In the genomic region with DNA sequence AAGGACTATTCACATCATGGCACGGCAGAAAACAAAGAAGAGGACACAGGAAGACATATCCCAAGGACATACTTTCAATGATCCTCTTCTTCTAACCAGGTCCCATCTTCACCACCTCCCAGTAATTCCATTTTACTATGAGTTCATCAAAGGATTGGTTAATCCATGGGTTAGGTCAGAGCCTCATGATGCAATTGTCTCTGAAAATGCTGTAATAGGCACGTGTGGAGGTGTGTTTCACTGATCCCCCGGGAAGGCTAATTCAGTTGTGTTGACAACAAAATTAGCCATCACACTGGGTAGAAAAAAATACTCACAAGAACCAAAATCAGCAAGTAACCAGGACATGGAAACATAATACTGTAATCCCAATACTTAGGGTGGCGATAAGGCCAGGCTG, we compare ENCODE assay signal across 25 mouse cellular contexts. TPM values are rescaled to one million over a fixed set of nuclear protein-coding genes. Genes with fewer than 3 reads are reported as not detected.
DNase-seq lines count a peak whose midpoint lies in the region; ATAC-seq and TF ChIP-seq lines count a peak whose summit lies in the region.
"Had no signal": no experiment of that assay in that cellular context is flagged by ENCODE, and none has a peak within 500 bp of the region (broad histone marks: within the 10 kb centered on the region; RNA-seq: fewer than 3 reads in every experiment).

No protein-coding gene starts in this region.

- H3K9ac ChIP-seq in kidney, embryonic 14.5 days (ENCODE audit: low read depth, low read length), result no peak overlapping the region
- H3K9ac ChIP-seq: embryonic facial prominence, embryonic 15.5 days; forebrain, embryonic 15.5 days; heart, embryonic 12.5 days; hindbrain, embryonic 14.5 days had no signal

- WGBS in lung, adult 2 months, result 68% methylated on average over 4 of the region's 4 CpGs
- WGBS in kidney, embryonic 14.5 days, result 86% methylated on average over 4 of the region's 4 CpGs

- H3K36me3 ChIP-seq in kidney, embryonic 14.5 days (ENCODE audit: control insufficient read depth, insufficient read depth, low read length), result peaks cover 15% of the 10 kb centered on the region

- H3K4me3 ChIP-seq in gastrocnemius, adult 2 months, result no peak overlapping the region
- no peak overlapping the region for H3K4me3 ChIP-seq in lung, adult 2 months (replicated peaks; ENCODE audit: extremely low read depth, low read depth, low read length)
- H3K4me3 ChIP-seq in kidney, embryonic 14.5 days (ENCODE audit: low read length), result no peak overlapping the region
- H3K4me3 ChIP-seq: embryonic facial prominence, embryonic 15.5 days; erythroblast, embryonic 14.5 days; forebrain, embryonic 15.5 days; heart, embryonic 12.5 days; hindbrain, embryonic 10.5 days had no signal

- TF ChIP-seq POLR2A in lung, adult 2 months (IDR thresholded peaks at IDR 0.05; ENCODE audit: borderline replicate concordance, extremely low read depth, low read depth, low read length), result no peak

- ATAC-seq in megakaryocyte progenitor cell, adult 5-6 weeks (replicated peaks; ENCODE audit: poor library complexity), result peak; percentile 24; the same call in 1 of the 2 replicates
- no peak for ATAC-seq in kidney, embryonic 14.5 days (ENCODE audit: low FRiP score, low TSS enrichment)
- ATAC-seq: forebrain, embryonic 15.5 days had no signal

- H3K4me1 ChIP-seq in lung, adult 2 months (ENCODE audit: control insufficient read depth, insufficient read depth, low read length), result peaks cover 37% of the 10 kb centered on the region
- peaks cover 39% of the 10 kb centered on the region for H3K4me1 ChIP-seq in kidney, embryonic 14.5 days (ENCODE audit: control insufficient read depth, insufficient read depth, low read length)

- peak overlapping the region; percentile 98 for H3K27ac ChIP-seq in gastrocnemius, adult 2 months
- no peak overlapping the region for H3K27ac ChIP-seq in kidney, embryonic 14.5 days (ENCODE audit: low read depth, low read length)
- H3K27ac ChIP-seq: embryonic facial prominence, embryonic 15.5 days; forebrain, embryonic 15.5 days; hindbrain, embryonic 10.5 days; hindbrain, embryonic 14.5 days had no signal

- DNase-seq in gastrocnemius, adult 2 months, result no peak
- no peak for DNase-seq in gastrocnemius, postnatal 14 days
- DNase-seq in lung, postnatal 36 days, result peak; percentile 24
- DNase-seq in lung, adult 2 months, result no peak
- DNase-seq in ovary, postnatal 36 days (ENCODE audit: low spot score), result no peak
- DNase-seq: adrenal gland, adult 8-10 months; adrenal gland, postnatal 36 days; cerebellum, adult 2 months; cerebellum, postnatal 10 days; embryo, embryonic 11 days; gastrocnemius, postnatal 10 days had no signal

- H3K27me3 ChIP-seq in kidney, embryonic 14.5 days (ENCODE audit: control insufficient read depth, insufficient read depth, low read length), result no peaks in the 10 kb centered on the region
- H3K27me3 ChIP-seq: CH12.LX; embryonic facial prominence, embryonic 15.5 days; forebrain, embryonic 15.5 days; heart, embryonic 12.5 days had no signal

- H3K9me3 ChIP-seq in kidney, embryonic 14.5 days (ENCODE audit: control insufficient read depth, low read length), result no peaks in the 10 kb centered on the region
- H3K9me3 ChIP-seq: embryonic facial prominence, embryonic 15.5 days; forebrain, embryonic 15.5 days; hindbrain, embryonic 10.5 days had no signal

- TF ChIP-seq CTCF in gastrocnemius, adult 2 months (IDR thresholded peaks at IDR 0.05), result no peak
- no peak for TF ChIP-seq CTCF in lung, adult 2 months (IDR thresholded peaks at IDR 0.05; ENCODE audit: insufficient read depth, low read length)

- H3K4me2 ChIP-seq in kidney, embryonic 14.5 days (replicated peaks; ENCODE audit: low read depth, low read length), result no peak overlapping the region
- H3K4me2 ChIP-seq: embryonic facial prominence, embryonic 15.5 days; forebrain, embryonic 15.5 days; heart, embryonic 12.5 days; hindbrain, embryonic 14.5 days had no signal

- intact Hi-C loops in gastrocnemius, adult 2 months (cut with DNase I), result no loop called here
- intact Hi-C loops in gastrocnemius, postnatal 14 days (cut with DNase I; ENCODE audit: low total_unique reads), result no loop called here

RNA-seq across cellular contexts. Expression of a gene that starts 5.6 kb away (rescaled TPM):
- total RNA-seq in gastrocnemius, adult 2 months (2021), result 10 to 100 TPM; 37.8 to 46.5 TPM
- 10 to 100 TPM; 35.0 to 37.6 TPM for total RNA-seq in gastrocnemius, postnatal 14 days (2021)
- polyA plus RNA-seq in lung, adult 2 months (2012; rRNA removed), result 19.7 and 20.2 TPM in 2 replicates
- total RNA-seq in megakaryocyte progenitor cell, adult 5-6 weeks (2015), result 15.0 and 18.7 TPM in 2 replicates
- total RNA-seq in megakaryocyte progenitor cell, adult 5-6 weeks (2017), result 23.7 and 29.4 TPM in 2 replicates
- 11.0 and 20.6 TPM in 2 replicates for polyA plus RNA-seq in kidney, embryonic 14.5 days (2014; fragmentation: Nextera tagmentation; extraction: Ambion mirVana)

RNA-seq across cellular contexts. Expression of a gene that starts 28.8 kb away (rescaled TPM):
- total RNA-seq in gastrocnemius, adult 2 months (2021), result not detected
- total RNA-seq in gastrocnemius, postnatal 14 days (2021), result under 1 TPM in 1 of 2 experiments, not detected in 1; 0.82 TPM
- 0.15 and 0.28 TPM in 2 replicates for polyA plus RNA-seq in lung, adult 2 months (2012; rRNA removed)
- total RNA-seq in megakaryocyte progenitor cell, adult 5-6 weeks (2015), result not detected in 2 replicates
- not detected in 2 replicates for total RNA-seq in megakaryocyte progenitor cell, adult 5-6 weeks (2017)
- 1.1 and 1.6 TPM in 2 replicates for polyA plus RNA-seq in kidney, embryonic 14.5 days (2014; fragmentation: Nextera tagmentation; extraction: Ambion mirVana)
- total RNA-seq: CH12.LX; common myeloid progenitor, adult 5-6 weeks had no signal
- polyA plus RNA-seq: embryonic facial prominence, embryonic 11.5 days; forebrain, embryonic 11.5 days; forebrain, embryonic 15.5 days; hindbrain, embryonic 10.5 days had no signal

RNA-seq across cellular contexts. Expression of a gene that starts 32.2 kb away (rescaled TPM):
- 1 to 10 TPM; 3.8 to 5.6 TPM for total RNA-seq in gastrocnemius, adult 2 months (2021)
- 1 to 10 TPM; 6.0 TPM for total RNA-seq in gastrocnemius, postnatal 14 days (2021)
- 9.0 and 14.1 TPM in 2 replicates for polyA plus RNA-seq in lung, adult 2 months (2012; rRNA removed)
- 20.0 and 22.7 TPM in 2 replicates for total RNA-seq in megakaryocyte progenitor cell, adult 5-6 weeks (2015)
- 6.6 and 7.6 TPM in 2 replicates for total RNA-seq in megakaryocyte progenitor cell, adult 5-6 weeks (2017)
- polyA plus RNA-seq in kidney, embryonic 14.5 days (2014; fragmentation: Nextera tagmentation; extraction: Ambion mirVana), result not detected in 2 replicates
- total RNA-seq: heart, postnatal 25 days had no signal
- polyA plus RNA-seq: embryonic facial prominence, embryonic 15.5 days; forebrain, embryonic 15.5 days; heart, embryonic 16.5 days; hindbrain, embryonic 14.5 days had no signal

RNA-seq across cellular contexts. Expression of a gene that starts 52.9 kb away (rescaled TPM):
- total RNA-seq in gastrocnemius, adult 2 months (2021), result 10 to 100 TPM; 32.9 to 34.7 TPM
- 10 to 100 TPM; 22.2 to 27.7 TPM for total RNA-seq in gastrocnemius, postnatal 14 days (2021)
- polyA plus RNA-seq in lung, adult 2 months (2012; rRNA removed), result 45.7 and 52.3 TPM in 2 replicates
- 7.2 and 12.8 TPM in 2 replicates for total RNA-seq in megakaryocyte progenitor cell, adult 5-6 weeks (2015)
- 9.8 and 11.0 TPM in 2 replicates for total RNA-seq in megakaryocyte progenitor cell, adult 5-6 weeks (2017)
- 3.5 and 6.8 TPM in 2 replicates for polyA plus RNA-seq in kidney, embryonic 14.5 days (2014; fragmentation: Nextera tagmentation; extraction: Ambion mirVana)
